Mouse (Mus musculus): ENCODE data around the gene Adamts5. TPM values are rescaled to one million over a fixed set of nuclear protein-coding genes. Genes with fewer than 3 reads are reported as not detected.

Adamts5 gene
- polyA plus RNA-seq, 1 experiment from 2014 or later: 0.53 TPM

- ATAC-seq (replicated peaks; ENCODE audit: low FRiP score) (no peak), DNase-seq (ENCODE audit: low spot score) (no peak)
- no peaks in the 10 kb centered on the region for H3K9me3 ChIP-seq (ENCODE audit: control insufficient read depth, low read length)
- H3K27ac ChIP-seq (ENCODE audit: low read depth, low read length): no peak overlapping the region
- H3K27me3 ChIP-seq (replicated peaks; ENCODE audit: control insufficient read depth, insufficient read depth, low read length): no peaks in the 10 kb centered on the region
- H3K4me1 ChIP-seq (replicated peaks; ENCODE audit: control insufficient read depth, insufficient read depth, low read length): no peaks in the 10 kb centered on the region
- H3K4me2 ChIP-seq: no peak overlapping the region
- H3K4me3 ChIP-seq (ENCODE audit: low read depth, low read length): no peak overlapping the region
- H3K9ac ChIP-seq (ENCODE audit: low read depth, low read length): no peak overlapping the region
- no peaks in the 10 kb centered on the region for H3K36me3 ChIP-seq (ENCODE audit: control insufficient read depth, insufficient read depth, low read length)
Observed at GRCm38 (mm10) chr16:85871248-85871647, 30.4 kb downstream of the Adamts5 start.

GRCm38 (mm10) chr16:85864691-85865389 lies 36.8 kb downstream of the Adamts5 start:
- H3K27ac ChIP-seq (ENCODE audit: low read depth, low read length): no peak overlapping the region
- no peaks in the 10 kb centered on the region for H3K27me3 ChIP-seq (replicated peaks; ENCODE audit: control insufficient read depth, insufficient read depth, low read length)
- H3K4me2 ChIP-seq: no peak overlapping the region
- H3K4me3 ChIP-seq (ENCODE audit: low read depth, low read length): no peak overlapping the region
- 68% methylated on average over 4 of the region's 4 CpGs for WGBS
- H3K4me1 ChIP-seq (replicated peaks; ENCODE audit: control insufficient read depth, insufficient read depth, low read length): no peaks in the 10 kb centered on the region
- no peaks in the 10 kb centered on the region for H3K9me3 ChIP-seq (ENCODE audit: control insufficient read depth, low read length)
- DNase-seq (ENCODE audit: low spot score): no peak
- H3K9ac ChIP-seq (ENCODE audit: low read depth, low read length): no peak overlapping the region
- no peak for ATAC-seq (replicated peaks; ENCODE audit: low FRiP score)
- no peaks in the 10 kb centered on the region for H3K36me3 ChIP-seq (ENCODE audit: control insufficient read depth, insufficient read depth, low read length)

GRCm38 (mm10) chr16:85854505-85854904 lies 47.1 kb downstream of the Adamts5 start:
- Histone ChIP-seq H3K4me3 (ENCODE audit: low read depth, low read length) (no peak overlapping the region), H3K4me2 (no peak overlapping the region), H3K9ac (ENCODE audit: low read depth, low read length) (no peak overlapping the region), H3K27ac (ENCODE audit: low read depth, low read length) (no peak overlapping the region), H3K4me1 (replicated peaks; ENCODE audit: control insufficient read depth, insufficient read depth, low read length) (no peaks in the 10 kb centered on the region), H3K36me3 (ENCODE audit: control insufficient read depth, insufficient read depth, low read length) (no peaks in the 10 kb centered on the region), H3K27me3 (replicated peaks; ENCODE audit: control insufficient read depth, insufficient read depth, low read length) (no peaks in the 10 kb centered on the region), H3K9me3 (ENCODE audit: control insufficient read depth, low read length) (no peaks in the 10 kb centered on the region)
- 66% methylated on average over 5 of the region's 5 CpGs for WGBS
- DNase-seq (ENCODE audit: low spot score) (no peak), ATAC-seq (replicated peaks; ENCODE audit: low FRiP score) (no peak)

- WGBS: 58% methylated on average over 3 of the region's 3 CpGs
- no peak overlapping the region for H3K27ac ChIP-seq (ENCODE audit: low read depth, low read length)
- no peak overlapping the region for H3K4me3 ChIP-seq (ENCODE audit: low read depth, low read length)
- no peaks in the 10 kb centered on the region for H3K27me3 ChIP-seq (replicated peaks; ENCODE audit: control insufficient read depth, insufficient read depth, low read length)
- no peak overlapping the region for H3K4me2 ChIP-seq
- no peak overlapping the region for H3K9ac ChIP-seq (ENCODE audit: low read depth, low read length)
- H3K36me3 ChIP-seq (ENCODE audit: control insufficient read depth, insufficient read depth, low read length): no peaks in the 10 kb centered on the region
- no peak for DNase-seq (ENCODE audit: low spot score)
- no peaks in the 10 kb centered on the region for H3K9me3 ChIP-seq (ENCODE audit: control insufficient read depth, low read length)
- no peaks in the 10 kb centered on the region for H3K4me1 ChIP-seq (replicated peaks; ENCODE audit: control insufficient read depth, insufficient read depth, low read length)
- ATAC-seq (replicated peaks; ENCODE audit: low FRiP score): no peak
Observed at GRCm38 (mm10) chr16:85827066-85827465, 74.6 kb downstream of the Adamts5 start.

- 55% methylated on average over 5 of the region's 5 CpGs for WGBS
- DNase-seq (ENCODE audit: low spot score) (no peak), ATAC-seq (replicated peaks; ENCODE audit: low FRiP score) (no peak)
- Histone ChIP-seq H3K9ac (ENCODE audit: low read depth, low read length) (no peak overlapping the region), H3K27me3 (replicated peaks; ENCODE audit: control insufficient read depth, insufficient read depth, low read length) (no peaks in the 10 kb centered on the region), H3K4me2 (no peak overlapping the region), H3K36me3 (ENCODE audit: control insufficient read depth, insufficient read depth, low read length) (no peaks in the 10 kb centered on the region), H3K9me3 (ENCODE audit: control insufficient read depth, low read length) (no peaks in the 10 kb centered on the region), H3K27ac (ENCODE audit: low read depth, low read length) (no peak overlapping the region), H3K4me3 (ENCODE audit: low read depth, low read length) (no peak overlapping the region), H3K4me1 (replicated peaks; ENCODE audit: control insufficient read depth, insufficient read depth, low read length) (no peaks in the 10 kb centered on the region)
Observed at GRCm38 (mm10) chr16:85822330-85822916, 79.2 kb downstream of the Adamts5 start.

- Histone ChIP-seq H3K27me3 (replicated peaks; ENCODE audit: control insufficient read depth, insufficient read depth, low read length) (no peaks in the 10 kb centered on the region), H3K9ac (ENCODE audit: low read depth, low read length) (no peak overlapping the region), H3K36me3 (ENCODE audit: control insufficient read depth, insufficient read depth, low read length) (no peaks in the 10 kb centered on the region), H3K4me3 (ENCODE audit: low read depth, low read length) (no peak overlapping the region), H3K4me2 (no peak overlapping the region), H3K4me1 (replicated peaks; ENCODE audit: control insufficient read depth, insufficient read depth, low read length) (no peaks in the 10 kb centered on the region), H3K27ac (ENCODE audit: low read depth, low read length) (no peak overlapping the region), H3K9me3 (ENCODE audit: control insufficient read depth, low read length) (no peaks in the 10 kb centered on the region)
- ATAC-seq (replicated peaks; ENCODE audit: low FRiP score) (no peak), DNase-seq (ENCODE audit: low spot score) (no peak)
- 50% methylated on average over 5 of the region's 5 CpGs for WGBS
Observed at GRCm38 (mm10) chr16:85819808-85820458, 81.7 kb downstream of the Adamts5 start.

- DNase-seq (ENCODE audit: low spot score): no peak
- WGBS: 85% methylated on average over 2 of the region's 2 CpGs
- no peaks in the 10 kb centered on the region for H3K9me3 ChIP-seq (ENCODE audit: control insufficient read depth, low read length)
- H3K4me2 ChIP-seq: no peak overlapping the region
- H3K9ac ChIP-seq (ENCODE audit: low read depth, low read length): no peak overlapping the region
- H3K4me1 ChIP-seq (replicated peaks; ENCODE audit: control insufficient read depth, insufficient read depth, low read length): no peaks in the 10 kb centered on the region
- no peak for ATAC-seq (replicated peaks; ENCODE audit: low FRiP score)
- H3K27me3 ChIP-seq (replicated peaks; ENCODE audit: control insufficient read depth, insufficient read depth, low read length): no peaks in the 10 kb centered on the region
- H3K27ac ChIP-seq (ENCODE audit: low read depth, low read length): no peak overlapping the region
- H3K4me3 ChIP-seq (ENCODE audit: low read depth, low read length): no peak overlapping the region
- H3K36me3 ChIP-seq (ENCODE audit: control insufficient read depth, insufficient read depth, low read length): no peaks in the 10 kb centered on the region
Observed at GRCm38 (mm10) chr16:85814116-85814515, 87.5 kb downstream of the Adamts5 start.

GRCm38 (mm10) chr16:85807626-85808025 lies 94.0 kb downstream of the Adamts5 start:
- Histone ChIP-seq H3K4me1 (replicated peaks; ENCODE audit: control insufficient read depth, insufficient read depth, low read length) (no peaks in the 10 kb centered on the region), H3K9ac (ENCODE audit: low read depth, low read length) (no peak overlapping the region), H3K36me3 (ENCODE audit: control insufficient read depth, insufficient read depth, low read length) (no peaks in the 10 kb centered on the region), H3K4me2 (no peak overlapping the region), H3K9me3 (ENCODE audit: control insufficient read depth, low read length) (no peaks in the 10 kb centered on the region), H3K27me3 (replicated peaks; ENCODE audit: control insufficient read depth, insufficient read depth, low read length) (peaks cover 10% of the 10 kb centered on the region; the same call in 1 of the 2 replicates), H3K4me3 (ENCODE audit: low read depth, low read length) (no peak overlapping the region), H3K27ac (ENCODE audit: low read depth, low read length) (no peak overlapping the region)
- ATAC-seq (replicated peaks; ENCODE audit: low FRiP score) (no peak), DNase-seq (ENCODE audit: low spot score) (no peak)
- 6% methylated on average over 2 of the region's 2 CpGs for WGBS

GRCm38 (mm10) chr16:85807072-85807471 lies 94.6 kb downstream of the Adamts5 start:
- WGBS: 22% methylated on average over 3 of the region's 3 CpGs
- Histone ChIP-seq H3K27me3 (replicated peaks; ENCODE audit: control insufficient read depth, insufficient read depth, low read length) (peaks cover 14% of the 10 kb centered on the region), H3K4me3 (ENCODE audit: low read depth, low read length) (no peak overlapping the region), H3K9me3 (ENCODE audit: control insufficient read depth, low read length) (no peaks in the 10 kb centered on the region), H3K27ac (ENCODE audit: low read depth, low read length) (no peak overlapping the region), H3K9ac (ENCODE audit: low read depth, low read length) (no peak overlapping the region), H3K36me3 (ENCODE audit: control insufficient read depth, insufficient read depth, low read length) (no peaks in the 10 kb centered on the region), H3K4me2 (no peak overlapping the region), H3K4me1 (replicated peaks; ENCODE audit: control insufficient read depth, insufficient read depth, low read length) (no peaks in the 10 kb centered on the region)
- no peak for ATAC-seq (replicated peaks; ENCODE audit: low FRiP score)
- DNase-seq (ENCODE audit: low spot score): no peak

Measured in liver, embryonic 11.5 days (tissue).